11 mouse cellular contexts compared by ENCODE assay signal in the genomic region with DNA sequence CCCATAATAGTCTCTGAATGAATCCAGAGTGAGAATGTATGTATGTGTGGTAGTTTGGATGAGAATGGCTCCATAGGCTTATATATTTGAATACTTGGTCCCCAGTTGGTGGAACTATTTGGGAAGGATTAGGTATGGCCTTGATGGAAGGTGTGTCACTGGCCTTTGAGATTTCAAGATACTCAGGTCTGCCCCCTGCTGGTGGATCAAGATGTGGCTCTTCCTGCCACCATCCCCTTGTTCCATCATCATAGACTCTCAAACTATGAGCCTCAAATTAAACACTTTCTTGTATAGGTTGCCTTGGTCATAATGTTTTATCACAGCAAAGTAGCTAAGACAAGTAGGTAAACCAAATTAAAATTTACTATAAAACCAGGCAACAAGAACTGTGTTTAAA. TPM values are rescaled to one million over a fixed set of nuclear protein-coding genes. Genes with fewer than 3 reads are reported as not detected.
A peak's percentile ranks its signal among the peaks of the same experiment; 100 is the strongest.
DNase-seq lines count a peak whose midpoint lies in the region; ATAC-seq and TF ChIP-seq lines count a peak whose summit lies in the region.
"Had no signal": no experiment of that assay in that cellular context is flagged by ENCODE, and none has a peak within 500 bp of the region (broad histone marks: within the 10 kb centered on the region; RNA-seq: fewer than 3 reads in every experiment).

No protein-coding gene starts in this region.

- no peaks in the 10 kb centered on the region for H3K9me3 ChIP-seq in intestine, postnatal 0 days (ENCODE audit: control insufficient read depth)
- H3K9me3 ChIP-seq in intestine, embryonic 15.5 days = no peaks in the 10 kb centered on the region
- H3K9me3 ChIP-seq in forebrain, embryonic 15.5 days = no peaks in the 10 kb centered on the region
- H3K9me3 ChIP-seq: heart, embryonic 12.5 days; midbrain, embryonic 13.5 days had no signal

- peak; percentile 28 for DNase-seq in thymus, adult 2 months
- no peak for DNase-seq in thymus, adult 18-20 months
- DNase-seq in right cerebral cortex, postnatal 36 days (ENCODE audit: low spot score in 2 of 2) = no peak
- no peak for DNase-seq in left cerebral cortex, postnatal 14 days (ENCODE audit: low spot score in 2 of 2)

- H3K9ac ChIP-seq in intestine, postnatal 0 days (ENCODE audit: low read depth, low read length) = no peak overlapping the region
- H3K9ac ChIP-seq in intestine, embryonic 15.5 days = no peak overlapping the region
- H3K9ac ChIP-seq in forebrain, embryonic 15.5 days (replicated peaks) = no peak overlapping the region
- H3K9ac ChIP-seq: heart, embryonic 12.5 days; midbrain, embryonic 13.5 days had no signal

- H3K36me3 ChIP-seq in intestine, postnatal 0 days (ENCODE audit: control insufficient read depth, insufficient read depth) = peaks cover 8% of the 10 kb centered on the region; the same call in 1 of the 2 replicates
- no peaks in the 10 kb centered on the region; the same call in 1 of the 2 replicates for H3K36me3 ChIP-seq in intestine, embryonic 15.5 days
- H3K36me3 ChIP-seq in thymus, adult 2 months (ENCODE audit: control insufficient read depth, insufficient read depth, low read length) = no peaks in the 10 kb centered on the region
- H3K36me3 ChIP-seq in forebrain, embryonic 15.5 days = 0 out of 2 replicates have a peak, but pooled peaks cover 4% of the 10 kb centered on the region

- no peak for TF ChIP-seq POLR2A in thymus, adult 2 months (IDR thresholded peaks at IDR 0.05; ENCODE audit: control insufficient read depth, extremely low read depth, insufficient read depth, low read length, poor library complexity)
- no peak for TF ChIP-seq POLR2A in cortical plate, adult 2 months (IDR thresholded peaks at IDR 0.05; ENCODE audit: extremely low read depth, insufficient read depth, low read length)

- H3K27ac ChIP-seq in intestine, postnatal 0 days (ENCODE audit: low read depth, low read length) = no peak overlapping the region
- no peak overlapping the region for H3K27ac ChIP-seq in intestine, embryonic 15.5 days
- no peak overlapping the region for H3K27ac ChIP-seq in thymus, adult 2 months (ENCODE audit: control insufficient read depth, insufficient read depth, low read length)
- H3K27ac ChIP-seq in cortical plate, adult 2 months (ENCODE audit: insufficient read depth, low read length) = no peak overlapping the region
- no peak overlapping the region for H3K27ac ChIP-seq in forebrain, embryonic 15.5 days (replicated peaks)
- H3K27ac ChIP-seq: midbrain, embryonic 13.5 days had no signal

- H3K4me1 ChIP-seq in intestine, postnatal 0 days (replicated peaks; ENCODE audit: control insufficient read depth, insufficient read depth, low read length) = no peaks in the 10 kb centered on the region
- no peaks in the 10 kb centered on the region for H3K4me1 ChIP-seq in intestine, embryonic 15.5 days (replicated peaks)
- H3K4me1 ChIP-seq in thymus, adult 2 months (replicated peaks; ENCODE audit: control insufficient read depth, insufficient read depth, low read length) = no peaks in the 10 kb centered on the region
- H3K4me1 ChIP-seq in cortical plate, adult 2 months (ENCODE audit: control insufficient read depth, insufficient read depth, low read length) = no peaks in the 10 kb centered on the region
- H3K4me1 ChIP-seq in forebrain, embryonic 15.5 days = no peaks in the 10 kb centered on the region
- H3K4me1 ChIP-seq: heart, embryonic 12.5 days; midbrain, embryonic 13.5 days had no signal

- peak; percentile 55 for TF ChIP-seq CTCF in intestine, postnatal 0 days (IDR thresholded peaks at IDR 0.05; ENCODE audit: low read depth)
- no peak for TF ChIP-seq CTCF in thymus, adult 2 months (IDR thresholded peaks at IDR 0.05; ENCODE audit: borderline replicate concordance, control insufficient read depth, extremely low read depth, insufficient read depth, low read length, poor library complexity)
- peak; percentile 31 for TF ChIP-seq CTCF in cortical plate, adult 2 months (IDR thresholded peaks at IDR 0.05; ENCODE audit: extremely low read depth, insufficient read depth, low read length)

- no peak for ATAC-seq in intestine, postnatal 0 days
- no peak for ATAC-seq in intestine, embryonic 15.5 days
- no peak for ATAC-seq in forebrain, embryonic 15.5 days (replicated peaks)
- ATAC-seq: forebrain, embryonic 14.5 days; midbrain, embryonic 13.5 days had no signal

- H3K4me2 ChIP-seq in intestine, postnatal 0 days (replicated peaks; ENCODE audit: low read depth) = no peak overlapping the region
- no peak overlapping the region for H3K4me2 ChIP-seq in intestine, embryonic 15.5 days (replicated peaks)
- no peak overlapping the region for H3K4me2 ChIP-seq in forebrain, embryonic 15.5 days (replicated peaks)
- H3K4me2 ChIP-seq: heart, embryonic 12.5 days; midbrain, embryonic 13.5 days had no signal

- intact Hi-C loops in left cerebral cortex, postnatal 14 days (cut with DNase I) = no loop called here

- no peaks in the 10 kb centered on the region for H3K27me3 ChIP-seq in intestine, postnatal 0 days (replicated peaks; ENCODE audit: control insufficient read depth, insufficient read depth, low read length)
- no peaks in the 10 kb centered on the region for H3K27me3 ChIP-seq in intestine, embryonic 15.5 days (replicated peaks)
- no peaks in the 10 kb centered on the region for H3K27me3 ChIP-seq in thymus, adult 2 months (ENCODE audit: control insufficient read depth, insufficient read depth, low read length)
- no peaks in the 10 kb centered on the region for H3K27me3 ChIP-seq in forebrain, embryonic 15.5 days
- H3K27me3 ChIP-seq: heart, embryonic 12.5 days; midbrain, embryonic 13.5 days had no signal

- no peak overlapping the region for H3K4me3 ChIP-seq in intestine, postnatal 0 days (ENCODE audit: low read depth, low read length)
- no peak overlapping the region for H3K4me3 ChIP-seq in intestine, embryonic 15.5 days (replicated peaks)
- no peak overlapping the region for H3K4me3 ChIP-seq in thymus, adult 2 months (ENCODE audit: control insufficient read depth, insufficient read depth, low read length)
- H3K4me3 ChIP-seq in cortical plate, adult 2 months (ENCODE audit: insufficient read depth, low read length) = no peak overlapping the region
- no peak overlapping the region for H3K4me3 ChIP-seq in forebrain, embryonic 15.5 days
- H3K4me3 ChIP-seq: heart, embryonic 12.5 days; midbrain, embryonic 13.5 days had no signal

RNA-seq across cellular contexts. Expression of a gene that starts 25.4 kb away (rescaled TPM):
- polyA plus RNA-seq in intestine, postnatal 0 days (2015; fragmentation: Nextera tagmentation; extraction: Ambion mirVana) = 54.7 and 56.3 TPM in 2 replicates
- 83.1 and 96.8 TPM in 2 replicates for polyA plus RNA-seq in intestine, embryonic 15.5 days (2015; fragmentation: Nextera tagmentation; extraction: Ambion mirVana)
- 1.3 and 1.9 TPM in 2 replicates for polyA plus RNA-seq in thymus, adult 2 months (2012; rRNA removed)
- 0.02 TPM in 1 of 2 replicates, not detected in the other for polyA plus RNA-seq in cortical plate, adult 2 months (2012; rRNA removed)
- total RNA-seq in left cerebral cortex, postnatal 14 days (2021) = under 1 TPM; 0.18 to 0.47 TPM
- polyA plus RNA-seq in forebrain, embryonic 15.5 days (2015; fragmentation: Nextera tagmentation; extraction: Ambion mirVana) = 36.5 and 39.8 TPM in 2 replicates

Comparison
In these comparisons a context has a peak if more than half of its experiments do, and no peak if none do; other contexts are left out.
1. RNA of a gene that starts 25.4 kb away (polyA plus RNA-seq): 83.1 to 96.8 TPM in intestine, embryonic 15.5 days, 54.7 to 56.3 TPM in intestine, postnatal 0 days and 36.5 to 39.8 TPM in forebrain, embryonic 15.5 days; 1.3 to 1.9 TPM in thymus, adult 2 months and 0.02 TPM in cortical plate, adult 2 months; every median in the first group is over 10 times any median in the second.